Mouse (Mus musculus) large intestine, adult 2 months (tissue): ENCODE data around the gene Tex44. TPM values are rescaled to one million over a fixed set of nuclear protein-coding genes. Genes with fewer than 3 reads are reported as not detected.

Source experiments
- DNase-seq: peaks from one replicate; pipeline ENCODE4 v3.0.0-alpha.2; 2012; ENCODE audit warnings: low read depth, low spot score
- WGBS: fragments of 180-500 bp; shearing (Covaris S2); methylation state at CpG from one replicate; pipeline ENCODE4 v1.1.7; 2018; 5-methylcytosine and 5-hydroxymethylcytosine counted together
- polyA plus RNA-seq: library from polyadenylated mRNA; depleted of rRNA; stranded (reverse); fragments of >200 nt; gene quantifications from 2 replicates; pipeline ENCODE4 v1.2.3, GENCODE M21; 2012; rRNA removed

Gene Tex44
- not detected in 2 replicates for polyA plus RNA-seq

- WGBS: 94% methylated on average over 8 of the region's 8 CpGs
- DNase-seq: no peak
Observed at GRCm38 (mm10) chr1:86426128-86426527, at the start of gene Tex44, which contains the start of gene Nmur1. Tex44 (plus strand) TSS chr1:86426329. Nmur1 (minus strand) TSS chr1:86426228.

- no peak for DNase-seq
- WGBS: 78% methylated on average over 5 of the region's 5 CpGs
Observed at GRCm38 (mm10) chr1:86376354-86376753, 49.8 kb upstream of the Tex44 start.

- no peak for DNase-seq
- 27% methylated on average over 6 of the region's 6 CpGs for WGBS
Observed at GRCm38 (mm10) chr1:86378662-86379061, 47.5 kb upstream of the Tex44 start.

- WGBS: 72% methylated on average over 9 of the region's 9 CpGs
- DNase-seq: no peak
Observed at GRCm38 (mm10) chr1:86379161-86379569, 47.0 kb upstream of the Tex44 start.

GRCm38 (mm10) chr1:86381027-86381426 is 45.1 kb upstream of the Tex44 start:
- DNase-seq: no peak

GRCm38 (mm10) chr1:86389230-86389629 is 36.9 kb upstream of the Tex44 start:
- WGBS: 2% methylated on average over 11 of the region's 11 CpGs
- DNase-seq: peak; percentile 16

More at GRCm38 (mm10) chr1:86381027-86381426, 45.1 kb upstream of the Tex44 start:
- whole genome bisulfite sequencing: 30% methylated on average over 13 of the region's 13 CpGs

GRCm38 (mm10) chr1:86391425-86391824 is 34.7 kb upstream of the Tex44 start:
- no peak for DNase-seq
- WGBS: 80% methylated on average over 2 of the region's 2 CpGs

- DNase-seq: no peak
- 77% methylated on average over 3 of the region's 3 CpGs for WGBS
Observed at GRCm38 (mm10) chr1:86393219-86393618, 32.9 kb upstream of the Tex44 start.

- DNase-seq: no peak
- WGBS: 84% methylated on average over 3 of the region's 3 CpGs
Observed at GRCm38 (mm10) chr1:86394246-86394645, 31.9 kb upstream of the Tex44 start.

- no peak for DNase-seq
- 80% methylated on average over 7 of the region's 7 CpGs for WGBS
Observed at GRCm38 (mm10) chr1:86395897-86396296, 30.2 kb upstream of the Tex44 start.

GRCm38 (mm10) chr1:86397621-86398020 is 28.5 kb upstream of the Tex44 start:
- DNase-seq: no peak
- 59% methylated on average over 8 of the region's 8 CpGs for WGBS

GRCm38 (mm10) chr1:86398222-86398621 is 27.9 kb upstream of the Tex44 start:
- no peak for DNase-seq
- WGBS: 29% methylated on average over 7 of the region's 7 CpGs

GRCm38 (mm10) chr1:86399322-86399721 is 26.8 kb upstream of the Tex44 start:
- DNase-seq: no peak

GRCm38 (mm10) chr1:86400096-86400754 is 25.9 kb upstream of the Tex44 start:
- no peak for DNase-seq
- 75% methylated on average over 8 of the region's 8 CpGs for WGBS

More at GRCm38 (mm10) chr1:86399322-86399721, 26.8 kb upstream of the Tex44 start:
- WGBS: 64% methylated on average over 3 of the region's 3 CpGs

GRCm38 (mm10) chr1:86404834-86405233 is 21.3 kb upstream of the Tex44 start:
- WGBS: 59% methylated on average over 5 of the region's 5 CpGs
- DNase-seq: no peak

GRCm38 (mm10) chr1:86406313-86406712 is 19.8 kb upstream of the Tex44 start:
- no peak for DNase-seq
- 57% methylated on average over 4 of the region's 4 CpGs for WGBS

GRCm38 (mm10) chr1:86406914-86407313 is 19.2 kb upstream of the Tex44 start:
- WGBS: 22% methylated on average over 8 of the region's 8 CpGs
- no peak for DNase-seq

GRCm38 (mm10) chr1:86408515-86408914 is 17.6 kb upstream of the Tex44 start:
- DNase-seq: no peak
- 61% methylated on average over 10 of the region's 10 CpGs for WGBS

- WGBS: 91% methylated on average over 2 of the region's 2 CpGs
- no peak for DNase-seq
Observed at GRCm38 (mm10) chr1:86409476-86409875, 16.7 kb upstream of the Tex44 start.

- 81% methylated on average over 5 of the region's 5 CpGs for WGBS
- DNase-seq: no peak
Observed at GRCm38 (mm10) chr1:86414715-86415114, 11.4 kb upstream of the Tex44 start.

- WGBS: 57% methylated on average over 2 of the region's 2 CpGs
- no peak for DNase-seq
Observed at GRCm38 (mm10) chr1:86415144-86415543, 11.0 kb upstream of the Tex44 start.
